Mouse (Mus musculus) liver, embryonic 14.5 days (tissue): ENCODE measurements around the gene Bcl3. TPM values are rescaled to one million over a fixed set of nuclear protein-coding genes. Genes with fewer than 3 reads are reported as not detected.

Experiments
- ATAC-seq: fragments of 200-750 bp; cut with Nextera tagmentation; 2 replicates; pipeline ENCODE4 v1.8.0; 2017; ENCODE audit warnings: moderate number of reproducible peaks, mild to moderate bottlenecking, moderate library complexity; ENCODE audit not compliant: insufficient read depth
- DNase-seq, 3 experiments: peaks; one replicate each; pipeline ENCODE4 v3.0.0-alpha.2; 2012 to 2013; ENCODE audit warnings: low read depth in 3 of 3, low spot score in 3 of 3
- H3K27ac ChIP-seq: fragments of 300-500 bp; sonication (generic); 2 replicates; pipeline ENCODE4 v1.5.1; 2014; ENCODE audit warnings: moderate library complexity, mild to moderate bottlenecking, control low read depth, inconsistent platforms
- H3K27me3 ChIP-seq: fragments of 300-500 bp; sonication (generic); 2 replicates; pipeline ENCODE4 v1.6.1; 2014; ENCODE audit warnings: mild to moderate bottlenecking, low read length, moderate library complexity; ENCODE audit not compliant: control insufficient read depth, insufficient read depth
- H3K36me3 ChIP-seq: fragments of 300-500 bp; sonication (generic); replicated peaks from 2 replicates; pipeline ENCODE4 v1.6.1; 2014; ENCODE audit warnings: low read depth; ENCODE audit not compliant: control insufficient read depth, insufficient read depth
- H3K4me1 ChIP-seq, 2 experiments: fragments of 200-500 bp in 1 of 2; fragments of 300-500 bp in 1 of 2; sonication (generic) in 1 of 2; replicated peaks; 2 replicates each; pipeline ENCODE4 v1.6.1; 2012 to 2014; ENCODE audit warnings: antibody characterized with exemption in 1 of 2, inconsistent platforms in 1 of 2, low read length in 1 of 2; ENCODE audit not compliant: control insufficient read depth in 2 of 2, insufficient read depth in 2 of 2
- H3K4me2 ChIP-seq: fragments of 300-500 bp; sonication (generic); 2 replicates; pipeline ENCODE4 v1.6.1; 2014; ENCODE audit warnings: low read depth, mild to moderate bottlenecking, control low read depth, moderate library complexity
- H3K4me3 ChIP-seq, 2 experiments: fragments of 200-500 bp in 1 of 2; fragments of 300-500 bp in 1 of 2; sonication (generic) in 1 of 2; 2 replicates each; pipeline ENCODE4 v1.5.1; 2012 to 2014; ENCODE audit warnings: low read depth in 2 of 2, low read length in 2 of 2, mild to moderate bottlenecking in 2 of 2, control low read depth in 1 of 2, inconsistent platforms in 1 of 2, moderate library complexity in 1 of 2; ENCODE audit not compliant: insufficient read depth in 1 of 2
- H3K9ac ChIP-seq: fragments of 300-500 bp; sonication (generic); replicated peaks from 2 replicates; pipeline ENCODE4 v1.6.1; 2014; ENCODE audit warnings: mild to moderate bottlenecking, control low read depth, moderate library complexity
- H3K9me3 ChIP-seq: fragments of 300-500 bp; sonication (generic); 2 replicates; pipeline ENCODE4 v1.6.1; 2016; ENCODE audit warnings: low read length, mixed read lengths; ENCODE audit not compliant: control insufficient read depth
- CTCF ChIP-seq: IDR thresholded peaks from 2 replicates; pipeline ENCODE4 v1.5.1; 2016; ENCODE audit warnings: antibody characterized with exemption, low read depth, control low read depth
- EP300 ChIP-seq: IDR thresholded peaks from 2 replicates; pipeline ENCODE4 v1.6.1; 2016; ENCODE audit warnings: antibody characterized with exemption, low read depth
- WGBS: fragments of 180-500 bp; shearing (Covaris S2); extraction: QIAGEN DNeasy Blood & Tissue Kit; methylation state at CpG from one replicate; pipeline ENCODE4 v1.1.7; 2014; ENCODE audit not compliant: insufficient replicate concordance; 5-methylcytosine and 5-hydroxymethylcytosine counted together
- polyA plus RNA-seq, 2 experiments: library from polyadenylated mRNA; depleted of rRNA in 1 of 2; stranded (reverse) in 1 of 2; unstranded in 1 of 2; fragments of >200 nt; fragmentation: Nextera tagmentation in 1 of 2; extraction: Ambion mirVana in 1 of 2; gene quantifications; 2 replicates each; pipeline versions ENCODE4 v1.2.1 to v1.2.3; 2012 to 2014

The Bcl3 gene
- polyA plus RNA-seq, 2 experiments = 3.1 to 3.5 TPM

- DNase-seq (no peak), ATAC-seq (peak; percentile 56)
- H3K4me1 ChIP-seq = no peaks in the 10 kb centered on the region; a peak in 1 of 4 replicates
- TF ChIP-seq CTCF (no peak), EP300 (no peak)
- H3K4me3 ChIP-seq = no peak overlapping the region
- no peak overlapping the region for H3K4me2 ChIP-seq
- no peak overlapping the region for H3K27ac ChIP-seq
- no peaks in the 10 kb centered on the region for H3K27me3 ChIP-seq
- H3K36me3 ChIP-seq = no peaks in the 10 kb centered on the region
- no peak overlapping the region for H3K9ac ChIP-seq
- H3K9me3 ChIP-seq = no peaks in the 10 kb centered on the region
- WGBS = 59% methylated on average over 8 of the region's 8 CpGs
These were observed 42.9 kb upstream of the Bcl3 start for GRCm38 (mm10) chr7:19865246-19866036.

DNA sequence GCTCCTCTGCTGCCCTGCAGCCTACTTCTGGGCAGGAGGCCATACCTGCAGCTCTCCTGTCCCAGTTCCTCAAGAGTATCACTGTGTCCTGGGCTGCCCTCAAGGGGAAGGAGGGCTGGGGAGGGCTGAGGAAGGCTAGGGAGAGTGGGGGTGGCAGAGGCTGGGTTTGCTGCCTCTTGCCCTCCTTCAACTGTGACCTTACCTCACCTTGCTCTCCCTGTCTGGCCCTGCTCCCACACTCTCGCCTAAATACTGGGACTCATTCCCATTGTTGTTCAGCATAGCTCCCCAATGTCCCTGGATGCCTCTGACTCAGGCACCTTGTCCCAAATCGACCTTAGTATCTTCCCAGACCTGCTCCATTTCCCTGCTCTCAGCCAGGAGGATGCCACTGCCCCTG, 41.7 kb upstream of the Bcl3 start:
- Histone ChIP-seq H3K9me3 (no peaks in the 10 kb centered on the region), H3K27me3 (no peaks in the 10 kb centered on the region), H3K4me3 (no peak overlapping the region), H3K36me3 (no peaks in the 10 kb centered on the region), H3K27ac (no peak overlapping the region), H3K9ac (no peak overlapping the region), H3K4me2 (no peak overlapping the region), H3K4me1 (no peaks in the 10 kb centered on the region; a peak in 1 of 4 replicates)
- ATAC-seq = no peak
- no peak for DNase-seq
- 30% methylated on average over 2 of the region's 2 CpGs for WGBS
- no peak for TF ChIP-seq EP300
- TF ChIP-seq CTCF = no peak

DNA sequence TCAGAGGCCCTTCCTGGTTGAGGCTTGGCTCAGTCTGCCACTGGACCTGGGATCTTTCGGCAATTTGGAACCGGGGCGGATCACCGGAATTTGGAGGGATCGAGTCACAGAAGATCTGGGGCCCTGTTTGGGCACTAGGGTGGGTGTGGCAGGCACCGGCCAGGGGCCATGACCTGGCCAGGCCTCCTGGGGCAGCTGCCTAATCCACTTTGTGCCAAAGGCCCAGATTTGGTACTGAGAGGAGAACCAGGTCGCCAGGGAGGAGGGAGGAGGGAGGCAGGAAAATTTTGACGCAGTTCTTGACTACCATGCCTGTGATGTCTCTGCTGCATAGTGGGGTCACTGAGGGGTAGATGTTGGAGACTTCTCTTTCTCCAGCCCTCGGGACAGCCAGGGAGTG, 38.6 kb upstream of the Bcl3 start, which contains the start of gene Ceacam16:
Gene Ceacam16 (minus strand): TSS at position 101 of the 400 bp plus-strand sequence.
- Histone ChIP-seq H3K4me2 (no peak within 1 kb of the TSS), H3K4me1 (no peaks in the 10 kb centered on the region; a peak in 1 of 4 replicates), H3K9ac (no peak within 1 kb of the TSS), H3K36me3 (no peaks in the 10 kb centered on the region), H3K4me3 (no peak within 1 kb of the TSS), H3K27me3 (no peaks in the 10 kb centered on the region), H3K9me3 (no peaks in the 10 kb centered on the region), H3K27ac (no peak within 1 kb of the TSS)
- DNase-seq = no peak
- TF ChIP-seq EP300 = no peak
- TF ChIP-seq CTCF = no peak
- ATAC-seq = no peak
- WGBS = 70% methylated on average over 9 of the region's 9 CpGs

DNA sequence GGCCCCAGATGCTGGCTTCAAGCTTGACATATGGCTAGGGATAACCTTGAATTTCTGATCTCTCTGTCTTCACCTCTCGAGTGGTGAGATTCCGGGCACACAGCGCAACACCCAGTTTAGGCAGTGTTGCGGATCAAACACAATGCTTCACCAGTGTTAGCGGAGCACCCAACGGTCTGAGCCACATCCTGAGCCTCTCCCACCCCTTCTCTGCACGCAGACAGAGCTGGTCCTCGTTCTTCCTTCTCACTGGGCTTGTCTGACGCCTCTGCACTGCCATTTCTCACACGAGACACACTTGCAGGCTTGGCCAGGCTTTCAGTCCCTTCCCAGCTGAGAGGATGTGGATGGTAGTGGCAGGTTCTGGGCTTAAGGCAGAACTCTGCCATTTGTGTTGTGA, 37.2 kb upstream of the Bcl3 start:
- H3K4me3 ChIP-seq = no peak overlapping the region
- TF ChIP-seq EP300 (no peak), CTCF (no peak)
- H3K36me3 ChIP-seq = no peaks in the 10 kb centered on the region
- H3K4me2 ChIP-seq = no peak overlapping the region
- WGBS = 51% methylated on average over 10 of the region's 10 CpGs
- H3K27ac ChIP-seq = no peak overlapping the region
- H3K9ac ChIP-seq = no peak overlapping the region
- no peaks in the 10 kb centered on the region for H3K27me3 ChIP-seq
- ATAC-seq (no peak), DNase-seq (no peak)
- H3K9me3 ChIP-seq = no peaks in the 10 kb centered on the region
- no peaks in the 10 kb centered on the region for H3K4me1 ChIP-seq

GRCm38 (mm10) chr7:19856283-19856682, 33.7 kb upstream of the Bcl3 start:
- 59% methylated on average over 6 of the region's 6 CpGs for WGBS
- Histone ChIP-seq H3K27me3 (peaks cover 6% of the 10 kb centered on the region; the same call in 1 of the 2 replicates), H3K4me1 (no peaks in the 10 kb centered on the region), H3K36me3 (no peaks in the 10 kb centered on the region), H3K9ac (no peak overlapping the region), H3K9me3 (no peaks in the 10 kb centered on the region), H3K4me3 (no peak overlapping the region), H3K27ac (no peak overlapping the region), H3K4me2 (no peak overlapping the region)
- TF ChIP-seq CTCF (no peak), EP300 (no peak)
- ATAC-seq (no peak), DNase-seq (no peak)
